Mouse (Mus musculus) embryonic facial prominence, embryonic 10.5 days (tissue): ENCODE data around the gene Prr9. TPM values are rescaled to one million over a fixed set of nuclear protein-coding genes. Genes with fewer than 3 reads are reported as not detected.
A peak's percentile ranks its signal among the peaks of the same experiment; 100 is the strongest.

Experiments
- DNase-seq: peaks from one replicate; pipeline ENCODE4 v3.0.0-alpha.2; 2017; ENCODE audit warnings: low spot score
- H3K27ac ChIP-seq: fragments of 300-500 bp; sonication (generic); replicated peaks from 2 replicates; pipeline ENCODE4 v1.5.1; 2016; ENCODE audit warnings: mild to moderate bottlenecking
- H3K27me3 ChIP-seq: fragments of 300-500 bp; sonication (generic); replicated peaks from 2 replicates; pipeline ENCODE4 v1.6.1; 2016; ENCODE audit warnings: low read depth, mild to moderate bottlenecking; ENCODE audit not compliant: poor library complexity, severe bottlenecking
- H3K36me3 ChIP-seq: fragments of 300-500 bp; sonication (generic); replicated peaks from 2 replicates; pipeline ENCODE4 v1.6.1; 2016; ENCODE audit warnings: mild to moderate bottlenecking, moderate library complexity
- H3K4me1 ChIP-seq: fragments of 300-500 bp; sonication (generic); 2 replicates; pipeline ENCODE4 v1.6.1; 2016
- H3K4me3 ChIP-seq: fragments of 300-500 bp; sonication (generic); 2 replicates; pipeline ENCODE4 v1.5.1; 2016; ENCODE audit warnings: mild to moderate bottlenecking, moderate library complexity
- H3K9me3 ChIP-seq: fragments of 300-500 bp; sonication (generic); 2 replicates; pipeline ENCODE4 v1.6.1; 2016; ENCODE audit warnings: mild to moderate bottlenecking
- WGBS: fragments of 180-500 bp; shearing (Covaris S2); methylation state at CpG from one replicate; pipeline ENCODE4 v1.1.7; 2016; 5-methylcytosine and 5-hydroxymethylcytosine counted together
- polyA plus RNA-seq: library from polyadenylated mRNA; unstranded; fragments of >200 nt; fragmentation: Nextera tagmentation; extraction: Ambion mirVana; gene quantifications from 2 replicates; pipeline ENCODE4 v1.2.1, GENCODE M21; 2016

Gene Prr9
- polyA plus RNA-seq, 1 experiment from 2014 or later, result not detected

DNA sequence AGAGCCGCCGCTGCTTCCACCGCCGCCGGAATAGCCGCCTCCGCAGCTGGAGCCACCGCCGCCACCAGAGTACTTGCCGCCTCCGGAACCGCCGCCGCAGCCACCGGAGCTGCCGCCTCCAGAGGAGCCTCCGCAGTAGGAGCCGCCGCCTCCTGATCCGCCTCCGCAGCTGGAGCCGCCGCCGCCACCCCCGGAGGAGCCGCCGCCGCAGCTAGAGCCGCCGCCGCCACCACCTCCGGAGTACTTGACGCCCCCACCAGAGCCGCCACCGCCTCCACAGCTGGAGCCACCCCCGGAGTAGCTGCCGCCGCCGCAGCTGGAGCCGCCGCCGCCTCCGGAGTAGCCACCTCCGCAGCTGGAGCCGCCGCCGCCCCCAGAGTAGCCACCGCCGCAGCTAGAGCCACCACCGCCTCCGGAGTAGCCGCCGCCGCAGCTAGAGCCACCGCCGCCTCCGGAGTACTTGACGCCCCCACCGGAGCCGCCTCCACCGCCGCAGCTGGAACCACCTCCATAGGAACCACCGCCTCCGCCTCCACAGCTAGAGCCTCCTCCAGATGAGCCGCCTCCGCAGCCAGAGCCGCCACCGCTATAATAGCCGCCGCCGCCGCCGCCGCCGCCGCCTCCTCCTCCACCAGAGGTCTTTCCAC, 42.3 kb downstream of the Prr9 start:
- Histone ChIP-seq H3K4me3 (peak overlapping the region; percentile 84), H3K4me1 (peaks cover 6% of the 10 kb centered on the region), H3K36me3 (no peaks in the 10 kb centered on the region), H3K9me3 (no peaks in the 10 kb centered on the region), H3K27me3 (peaks cover 50% of the 10 kb centered on the region), H3K27ac (peak overlapping the region; percentile 71)
- DNase-seq, result peak; percentile 75
- WGBS, result under 1% methylated on average over 71 of the region's 76 CpGs

DNA sequence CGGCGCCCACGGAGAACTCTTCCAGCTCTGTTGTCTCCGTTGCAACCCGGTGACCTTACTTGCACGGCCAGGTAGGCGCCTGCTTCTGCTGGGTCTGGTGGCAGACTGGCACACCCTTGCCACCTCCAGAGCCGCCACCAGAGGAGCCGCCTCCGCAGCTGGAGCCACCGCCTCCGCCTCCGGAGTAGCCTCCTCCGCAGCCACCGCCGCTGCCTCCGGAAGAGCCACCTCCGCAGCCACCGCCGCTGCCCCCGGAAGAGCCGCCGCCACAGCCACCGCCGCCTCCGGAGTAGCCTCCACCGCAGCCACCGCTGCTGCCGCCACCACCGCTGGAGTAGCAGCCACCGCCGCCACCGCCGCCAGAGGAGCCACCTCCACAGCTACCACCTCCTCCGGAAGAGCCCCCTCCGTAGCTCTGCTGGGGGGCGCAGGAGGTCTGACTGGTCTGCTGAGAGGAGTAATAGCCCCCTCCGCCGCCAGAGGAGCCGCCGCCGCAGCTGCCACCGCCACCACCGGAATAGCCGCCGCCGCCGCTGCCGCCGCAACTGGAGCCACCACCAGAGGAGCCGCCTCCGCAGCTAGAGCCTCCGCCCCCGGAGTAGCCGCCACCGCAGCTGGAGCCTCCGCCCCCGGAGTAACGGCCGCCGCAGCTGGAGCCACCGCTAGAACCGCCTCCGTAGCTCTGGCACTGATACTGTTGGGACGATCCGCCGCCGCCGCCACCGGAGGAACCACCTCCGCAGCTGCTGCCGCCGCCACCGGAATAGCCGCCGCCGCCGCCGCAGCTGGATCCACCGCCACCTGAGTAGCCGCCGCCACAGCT, 43.1 kb downstream of the Prr9 start:
- peak overlapping the region; percentile 71 for H3K27ac ChIP-seq
- under 1% methylated on average over 81 of the region's 82 CpGs for WGBS

More for the DNA sequence above, 43.1 kb downstream of the Prr9 start:
- Histone ChIP-seq H3K4me3 (peak overlapping the region; percentile 84), H3K27me3 (peaks cover 50% of the 10 kb centered on the region), H3K36me3 (no peaks in the 10 kb centered on the region), H3K4me1 (peaks cover 6% of the 10 kb centered on the region), H3K9me3 (no peaks in the 10 kb centered on the region)
- DNase-seq, result peak; percentile 85

Other genes starting within 250 kb of the Prr9 start
- gene Pglyrp3, start 109.4 kb downstream of the Prr9 start, polyA plus RNA-seq, result not detected in 2 replicates
- gene Lor, start 40.8 kb downstream of the Prr9 start, polyA plus RNA-seq, result 0.19 and 0.26 TPM in 2 replicates
- gene Lelp1, start 18.8 kb upstream of the Prr9 start, polyA plus RNA-seq, result not detected in 2 replicates
- gene Sprr2a1, start 91.9 kb upstream of the Prr9 start, polyA plus RNA-seq, result not detected in 2 replicates
- not detected in 2 replicates for gene Sprr2a2, start 92.0 kb upstream of the Prr9 start, polyA plus RNA-seq
- not detected in 2 replicates for gene Sprr2a3, start 161.5 kb upstream of the Prr9 start, polyA plus RNA-seq
- not detected in 2 replicates for gene Sprr2b, start 192.7 kb upstream of the Prr9 start, polyA plus RNA-seq
- gene Sprr2d, start 215.2 kb upstream of the Prr9 start, polyA plus RNA-seq, result not detected in 2 replicates
- not detected in 2 replicates for gene Sprr2e, start 228.2 kb upstream of the Prr9 start, polyA plus RNA-seq
- gene Sprr2f, start 241.2 kb upstream of the Prr9 start, polyA plus RNA-seq, result not detected in 2 replicates